Mouse (Mus musculus) heart, embryonic 14.5 days (tissue): Measurements from ENCODE around the gene 3110082J24Rik. TPM values are rescaled to one million over a fixed set of nuclear protein-coding genes. Genes with fewer than 3 reads are reported as not detected.
A peak's percentile ranks its signal among the peaks of the same experiment; 100 is the strongest.

Experiments
- ATAC-seq: fragments of 200-750 bp; cut with Nextera tagmentation; 2 replicates; pipeline ENCODE4 v1.8.0; 2017; ENCODE audit warnings: low read depth, moderate TSS enrichment; ENCODE audit not compliant: insufficient number of reproducible peaks, insufficient read depth, low FRiP score
- H3K27ac ChIP-seq, 2 experiments: fragments of 200-500 bp in 1 of 2; fragments of 300-500 bp in 1 of 2; sonication (generic) in 1 of 2; replicated peaks in 1 of 2; 2 replicates each; pipeline ENCODE4 v1.5.1; 2012 to 2014; ENCODE audit warnings: low read depth in 2 of 2, low read length in 2 of 2, control low read depth in 1 of 2, mild to moderate bottlenecking in 1 of 2, mixed read lengths in 1 of 2; ENCODE audit not compliant: control insufficient read depth in 1 of 2, insufficient read depth in 1 of 2
- H3K27me3 ChIP-seq: fragments of 300-500 bp; sonication (generic); 2 replicates; pipeline ENCODE4 v1.6.1; 2014; ENCODE audit warnings: mild to moderate bottlenecking, low read length, control low read depth; ENCODE audit not compliant: control insufficient read depth, insufficient read depth
- H3K36me3 ChIP-seq: fragments of 300-500 bp; sonication (generic); 2 replicates; pipeline ENCODE4 v1.6.1; 2014; ENCODE audit warnings: mild to moderate bottlenecking, control low read depth, low read length, mixed read lengths; ENCODE audit not compliant: control insufficient read depth, insufficient read depth
- H3K4me1 ChIP-seq, 2 experiments: fragments of 200-500 bp in 1 of 2; fragments of 300-500 bp in 1 of 2; sonication (generic) in 1 of 2; 2 replicates each; pipeline ENCODE4 v1.6.1; 2012 to 2014; ENCODE audit warnings: low read length in 2 of 2, control low read depth in 1 of 2, mixed read lengths in 1 of 2; ENCODE audit not compliant: control insufficient read depth in 2 of 2, insufficient read depth in 2 of 2
- H3K4me2 ChIP-seq: fragments of 300-500 bp; sonication (generic); 2 replicates; pipeline ENCODE4 v1.6.1; 2014; ENCODE audit warnings: mild to moderate bottlenecking, low read length
- H3K4me3 ChIP-seq, 2 experiments: fragments of 200-500 bp in 1 of 2; fragments of 300-500 bp in 1 of 2; sonication (generic) in 1 of 2; 2 replicates each; pipeline ENCODE4 v1.5.1; 2012 to 2014; ENCODE audit warnings: low read length in 2 of 2, mild to moderate bottlenecking in 2 of 2, control low read depth in 1 of 2, low read depth in 1 of 2, moderate library complexity in 1 of 2; ENCODE audit not compliant: control insufficient read depth in 1 of 2, insufficient read depth in 1 of 2
- H3K9ac ChIP-seq: fragments of 300-500 bp; sonication (generic); 2 replicates; pipeline ENCODE4 v1.6.1; 2014; ENCODE audit warnings: mild to moderate bottlenecking, low read length
- H3K9me3 ChIP-seq: fragments of 300-500 bp; sonication (generic); 2 replicates; pipeline ENCODE4 v1.6.1; 2016; ENCODE audit warnings: low read length, control low read depth; ENCODE audit not compliant: control insufficient read depth
- WGBS: fragments of 180-500 bp; shearing (Covaris S2); extraction: QIAGEN DNeasy Blood & Tissue Kit; methylation state at CpG from one replicate; pipeline ENCODE4 v1.1.7; 2014; 5-methylcytosine and 5-hydroxymethylcytosine counted together
- polyA plus RNA-seq: library from polyadenylated mRNA; unstranded; fragments of >200 nt; fragmentation: Nextera tagmentation; extraction: Ambion mirVana; gene quantifications from 2 replicates; pipeline ENCODE4 v1.2.1, GENCODE M21; 2014

The 3110082J24Rik gene
- polyA plus RNA-seq, 1 experiment from 2014 or later = not detected

GRCm38 (mm10) chr5:30103340-30103739, 2.5 kb downstream of the 3110082J24Rik start:
- H3K9me3 ChIP-seq = 0 out of 2 replicates have a peak, but pooled peaks cover 2% of the 10 kb centered on the region
- WGBS = 76% methylated on average over 3 of the region's 3 CpGs
- H3K36me3 ChIP-seq = no peaks in the 10 kb centered on the region
- H3K27me3 ChIP-seq = peaks cover 58% of the 10 kb centered on the region
- H3K4me3 ChIP-seq = no peak overlapping the region
- H3K27ac ChIP-seq = no peak overlapping the region
- H3K4me2 ChIP-seq = no peak overlapping the region
- peaks cover 6 to 15% of the 10 kb centered on the region in 2 experiments; a peak in 3 of 4 replicates for H3K4me1 ChIP-seq
- no peak for ATAC-seq
- H3K9ac ChIP-seq = no peak overlapping the region

GRCm38 (mm10) chr5:30098260-30098659, 7.6 kb downstream of the 3110082J24Rik start:
- no peaks in the 10 kb centered on the region for H3K4me1 ChIP-seq
- 0 out of 2 replicates have a peak, but pooled peaks cover 2% of the 10 kb centered on the region for H3K9me3 ChIP-seq
- H3K27me3 ChIP-seq = peaks cover 9% of the 10 kb centered on the region
- H3K4me3 ChIP-seq = no peak overlapping the region
- H3K9ac ChIP-seq = no peak overlapping the region
- no peak overlapping the region for H3K4me2 ChIP-seq
- H3K36me3 ChIP-seq = no peaks in the 10 kb centered on the region
- no peak overlapping the region for H3K27ac ChIP-seq
- 82% methylated on average over 1 of the region's 1 CpGs for WGBS
- no peak for ATAC-seq

GRCm38 (mm10) chr5:30095731-30096130, 10.2 kb downstream of the 3110082J24Rik start:
- H3K4me1 ChIP-seq = no peaks in the 10 kb centered on the region; a peak in 1 of 4 replicates
- no peaks in the 10 kb centered on the region for H3K27me3 ChIP-seq
- WGBS = 71% methylated on average over 6 of the region's 6 CpGs
- no peak overlapping the region for H3K9ac ChIP-seq
- no peak overlapping the region for H3K4me3 ChIP-seq
- H3K36me3 ChIP-seq = no peaks in the 10 kb centered on the region
- 0 out of 2 replicates have a peak, but pooled peaks cover 2% of the 10 kb centered on the region for H3K9me3 ChIP-seq
- no peak for ATAC-seq
- no peak overlapping the region for H3K4me2 ChIP-seq
- no peak overlapping the region for H3K27ac ChIP-seq

GRCm38 (mm10) chr5:30094399-30094798, 11.5 kb downstream of the 3110082J24Rik start:
- H3K27ac ChIP-seq = no peak overlapping the region
- 42% methylated on average over 2 of the region's 2 CpGs for WGBS
- no peak overlapping the region for H3K9ac ChIP-seq
- H3K4me2 ChIP-seq = no peak overlapping the region
- no peaks in the 10 kb centered on the region for H3K27me3 ChIP-seq
- ATAC-seq = no peak
- H3K9me3 ChIP-seq = no peaks in the 10 kb centered on the region
- H3K4me3 ChIP-seq = no peak overlapping the region
- H3K36me3 ChIP-seq = no peaks in the 10 kb centered on the region
- no peaks in the 10 kb centered on the region; a peak in 1 of 4 replicates for H3K4me1 ChIP-seq

GRCm38 (mm10) chr5:30092701-30093100, 13.2 kb downstream of the 3110082J24Rik start:
- Histone ChIP-seq H3K27me3 (no peaks in the 10 kb centered on the region), H3K36me3 (no peaks in the 10 kb centered on the region), H3K4me3 (no peak overlapping the region), H3K4me1 (no peaks in the 10 kb centered on the region; a peak in 1 of 4 replicates), H3K4me2 (no peak overlapping the region), H3K27ac (no peak overlapping the region), H3K9ac (no peak overlapping the region), H3K9me3 (no peaks in the 10 kb centered on the region)
- ATAC-seq = no peak
- WGBS = 41% methylated on average over 13 of the region's 13 CpGs

GRCm38 (mm10) chr5:30072825-30073821, 32.8 kb downstream of the 3110082J24Rik start, which contains the start of gene Tyms:
Gene Tyms, minus strand, starts transcription at chr5:30073617.
- H3K4me2 ChIP-seq = peak within 1 kb of the TSS; percentile 84
- H3K36me3 ChIP-seq = peaks cover 37% of the 10 kb centered on the region
- peak; percentile 79; the same call in 1 of the 2 replicates for ATAC-seq
- H3K27me3 ChIP-seq = no peaks in the 10 kb centered on the region
- H3K4me1 ChIP-seq = peaks cover 2 to 9% of the 10 kb centered on the region in 2 experiments; a peak in 2 of 4 replicates
- H3K27ac ChIP-seq = peak within 1 kb of the TSS; percentile 80 to 84
- WGBS = 1% methylated on average over 45 of the region's 45 CpGs
- no peaks in the 10 kb centered on the region for H3K9me3 ChIP-seq
- H3K9ac ChIP-seq = peak within 1 kb of the TSS; percentile 84
- H3K4me3 ChIP-seq = peak within 1 kb of the TSS; percentile 62 to 82

GRCm38 (mm10) chr5:30072377-30072776, 33.5 kb downstream of the 3110082J24Rik start:
- peak overlapping the region; percentile 37 to 62 for H3K4me3 ChIP-seq
- 42% methylated on average over 3 of the region's 3 CpGs for WGBS
- ATAC-seq = no peak
- peak overlapping the region; percentile 84 for H3K9ac ChIP-seq
- peaks cover 44% of the 10 kb centered on the region for H3K36me3 ChIP-seq
- peaks cover 2 to 9% of the 10 kb centered on the region in 2 experiments; a peak in 2 of 4 replicates for H3K4me1 ChIP-seq
- peak overlapping the region; percentile 84 for H3K4me2 ChIP-seq
- H3K9me3 ChIP-seq = no peaks in the 10 kb centered on the region
- no peaks in the 10 kb centered on the region for H3K27me3 ChIP-seq
- H3K27ac ChIP-seq = no peak overlapping the region
